Mouse (Mus musculus) stomach, adult 2 months (tissue): ENCODE measurements around the gene Ttc26. TPM values are rescaled to one million over a fixed set of nuclear protein-coding genes. Genes with fewer than 3 reads are reported as not detected.

ENCODE experiments used
- polyA plus RNA-seq: library from polyadenylated mRNA; depleted of rRNA; stranded (reverse); fragments of >200 nt; gene quantifications from 2 replicates; pipeline ENCODE4 v1.2.3, GENCODE M21; 2012; rRNA removed

Ttc26 gene
- polyA plus RNA-seq, result 0.15 and 0.17 TPM in 2 replicates

GRCm38 (mm10) chr6:38381129-38381771, at the start of gene Ttc26:
Ttc26 (plus strand) TSS chr6:38381469.

DNA sequence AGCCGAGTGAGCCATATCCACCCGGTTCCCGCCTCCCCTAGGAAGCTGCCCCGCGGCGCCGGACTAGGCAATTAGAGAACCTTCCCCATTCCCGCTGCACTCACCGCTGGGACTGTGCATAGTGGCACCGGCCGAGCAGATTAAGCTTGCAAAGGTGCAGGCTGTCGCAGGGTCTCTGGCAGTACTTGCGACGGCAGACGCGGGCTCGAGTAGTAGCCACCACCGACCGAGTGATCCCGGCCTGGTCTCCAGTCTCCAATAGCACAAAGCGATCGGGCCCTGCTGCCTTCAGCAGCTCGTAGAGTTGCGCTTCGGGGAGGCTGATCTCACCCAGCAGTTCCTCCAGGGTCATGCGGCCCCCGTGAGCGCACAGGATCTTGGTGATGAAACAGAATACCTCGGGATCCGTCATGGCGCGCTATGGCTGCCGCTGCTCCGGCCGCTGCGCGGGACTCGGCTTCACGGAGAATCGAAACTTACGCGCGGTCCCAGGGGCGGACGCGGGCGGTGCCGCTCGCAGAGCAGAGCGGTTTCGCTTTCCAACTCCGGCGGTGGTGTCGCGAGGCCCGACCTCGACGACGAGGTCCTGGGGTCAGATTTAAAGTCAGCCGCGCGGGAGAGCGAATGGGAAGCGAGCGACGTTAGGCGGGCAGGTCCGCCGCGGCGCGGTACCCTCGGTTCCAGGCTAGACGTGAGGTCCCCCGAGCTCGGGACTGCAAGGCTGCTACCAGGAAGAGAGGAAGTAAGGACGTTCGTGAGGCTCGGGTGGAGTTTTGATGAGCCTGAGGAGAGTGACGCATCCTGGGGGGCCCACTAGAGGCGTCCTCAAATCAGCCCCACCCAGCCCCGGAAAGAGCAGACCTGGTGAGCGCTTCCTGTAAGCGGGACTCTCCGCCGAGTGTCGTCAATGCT, 27.2 kb upstream of the Ttc26 start, which contains the start of gene Zc3hav1:
TSS of gene Zc3hav1 (minus strand) at position 793 of the 912 bp plus-strand sequence.

DNA sequence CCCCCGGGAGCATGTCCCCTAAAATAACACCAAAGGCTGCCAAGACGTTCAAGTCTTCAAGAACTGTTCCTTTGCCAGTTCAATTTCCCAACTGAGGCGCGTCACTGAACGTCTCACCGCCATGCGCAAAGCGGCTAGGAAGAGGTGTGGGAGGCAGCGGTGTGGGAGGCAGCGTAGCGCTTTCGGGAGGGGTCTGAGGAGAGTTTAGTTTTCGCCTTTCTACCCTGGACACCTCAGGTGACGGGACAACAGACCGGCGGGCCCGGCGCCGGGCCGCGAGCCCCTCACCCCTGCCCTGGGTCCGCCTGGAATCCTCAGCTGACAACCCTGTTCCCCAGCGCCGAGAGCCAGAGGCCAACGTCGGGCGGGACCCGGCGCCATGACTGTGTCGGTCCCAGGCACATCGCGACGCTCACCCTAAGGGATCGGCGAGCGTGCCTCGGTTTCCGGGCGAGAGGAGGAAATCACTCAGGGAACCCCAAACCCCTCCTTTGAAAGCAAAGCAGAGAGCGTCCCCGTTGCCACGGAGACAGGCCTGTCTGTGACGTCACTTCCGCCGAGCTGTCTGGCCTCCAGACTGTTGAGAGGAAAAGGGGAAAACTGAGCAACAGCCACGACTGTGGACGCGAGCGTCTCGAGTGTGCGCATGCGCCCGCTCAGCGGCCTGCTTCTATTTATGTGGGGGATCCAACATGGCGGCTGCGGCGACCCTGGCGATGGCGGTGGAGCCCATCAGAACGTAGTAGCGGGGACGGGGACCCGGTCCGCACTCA, 52.2 kb downstream of the Ttc26 start, which contains the start of gene Ubn2:
TSS of gene Ubn2 (plus strand) at position 690 of the 773 bp plus-strand sequence.

Other genes starting within 250 kb of the Ttc26 start
- gene D630045J12Rik, start 127.5 kb upstream of the Ttc26 start, polyA plus RNA-seq, result 0.92 and 1.1 TPM in 2 replicates
- gene Zc3hav1l, start 82.2 kb upstream of the Ttc26 start, polyA plus RNA-seq, result 0.59 and 0.68 TPM in 2 replicates
- gene Zc3hav1, start 26.9 kb upstream of the Ttc26 start, polyA plus RNA-seq, result 6.1 and 8.0 TPM in 2 replicates
- 0.60 and 1.5 TPM in 2 replicates for gene Ubn2, start 52.5 kb downstream of the Ttc26 start, polyA plus RNA-seq
- 211 and 417 TPM in 2 replicates for gene Fmc1, start 152.0 kb downstream of the Ttc26 start, polyA plus RNA-seq
- 7.0 and 7.2 TPM in 2 replicates for gene Luc7l2, start 169.9 kb downstream of the Ttc26 start, polyA plus RNA-seq